Mouse (Mus musculus) frontal cortex, postnatal 10 days (tissue): ENCODE results near the gene B3galnt2.
A peak's percentile ranks its signal among the peaks of the same experiment; 100 is the strongest.
"Not testable (repeated sequence)": the region's sequence is repeated elsewhere in the genome, so short reads cannot be mapped to it uniquely, and the experiment has no call there.

Source experiments
- DNase-seq, 2 experiments: peaks; one replicate each; pipeline ENCODE4 v3.0.0; 2022; ENCODE audit warnings: low spot score in 2 of 2, mixed read lengths in 1 of 2

The B3galnt2 gene

GRCm38 (mm10) chr13:14006056-14006455, 51.8 kb downstream of the B3galnt2 start:
- no peak for DNase-seq

DNA sequence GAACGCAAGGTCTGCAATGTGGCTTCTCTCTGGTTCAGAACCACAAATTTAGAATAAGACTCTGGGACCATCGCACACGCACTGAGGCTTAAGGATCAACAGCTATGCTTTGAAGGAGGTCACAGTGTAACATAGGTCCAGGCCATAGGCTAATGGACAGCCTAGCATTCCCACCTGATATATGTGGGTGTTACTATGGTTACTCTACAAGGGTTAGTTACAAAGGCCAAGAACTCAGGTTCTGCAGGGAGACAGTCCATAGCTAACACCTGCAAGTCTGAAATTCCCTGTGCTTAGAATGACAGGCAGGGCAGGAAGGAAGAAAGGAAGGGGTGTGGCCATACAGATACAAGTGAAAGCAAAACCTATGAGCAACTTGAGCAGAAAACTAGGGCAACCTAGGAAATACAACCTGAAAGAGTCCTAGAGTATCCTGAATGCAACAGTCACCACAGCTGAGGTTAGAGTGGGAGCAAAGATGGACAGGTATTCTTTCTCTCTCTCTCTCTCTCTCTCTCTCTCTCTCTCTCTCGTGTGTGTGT, 57.3 kb downstream of the B3galnt2 start:
- no peak for DNase-seq

- DNase-seq: no peak
These were observed 59.7 kb downstream of the B3galnt2 start for GRCm38 (mm10) chr13:14014001-14014400.

GRCm38 (mm10) chr13:14014540-14014939, 60.3 kb downstream of the B3galnt2 start:
- DNase-seq: no peak

DNA sequence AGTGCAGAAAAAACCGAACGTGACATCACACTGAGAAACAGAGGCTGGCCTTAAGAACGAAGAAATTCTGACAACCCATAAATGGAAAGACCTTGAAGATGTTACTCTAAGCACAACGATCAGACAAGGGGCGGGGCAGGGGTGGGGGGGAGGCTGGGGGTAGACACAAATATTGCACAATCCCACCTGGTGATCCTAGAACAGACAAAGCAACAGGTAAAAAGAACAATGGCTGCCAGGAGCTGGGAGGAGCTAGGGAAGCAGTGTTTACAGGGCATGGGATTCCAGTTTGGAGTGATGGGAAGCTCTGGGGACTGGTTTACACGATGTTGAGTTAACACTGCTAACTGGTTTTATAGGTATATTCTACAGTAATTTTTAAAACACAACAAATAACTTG, 61.3 kb downstream of the B3galnt2 start:
- DNase-seq: no peak

DNA sequence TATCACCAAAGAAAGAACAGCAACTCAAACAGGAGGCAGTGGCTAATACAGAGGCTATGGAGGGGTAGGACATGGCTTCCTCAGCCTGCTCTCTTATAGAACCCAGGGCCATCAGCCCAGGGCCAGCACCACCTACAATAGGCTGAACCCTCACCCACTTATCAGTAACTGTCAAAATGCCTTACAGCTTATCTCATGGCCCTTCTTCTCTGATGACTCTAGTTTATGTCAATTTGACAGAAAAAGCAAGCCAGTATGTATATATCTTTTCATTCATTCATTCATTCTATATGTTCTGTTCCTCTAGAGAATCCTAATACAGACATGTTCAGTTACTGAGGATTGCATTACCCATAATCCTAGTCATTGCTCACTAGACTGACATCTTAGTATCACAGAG, 64.0 kb downstream of the B3galnt2 start:
- DNase-seq: no peak

- DNase-seq: no peak
These were observed 64.6 kb downstream of the B3galnt2 start for GRCm38 (mm10) chr13:14018852-14019251.

DNA sequence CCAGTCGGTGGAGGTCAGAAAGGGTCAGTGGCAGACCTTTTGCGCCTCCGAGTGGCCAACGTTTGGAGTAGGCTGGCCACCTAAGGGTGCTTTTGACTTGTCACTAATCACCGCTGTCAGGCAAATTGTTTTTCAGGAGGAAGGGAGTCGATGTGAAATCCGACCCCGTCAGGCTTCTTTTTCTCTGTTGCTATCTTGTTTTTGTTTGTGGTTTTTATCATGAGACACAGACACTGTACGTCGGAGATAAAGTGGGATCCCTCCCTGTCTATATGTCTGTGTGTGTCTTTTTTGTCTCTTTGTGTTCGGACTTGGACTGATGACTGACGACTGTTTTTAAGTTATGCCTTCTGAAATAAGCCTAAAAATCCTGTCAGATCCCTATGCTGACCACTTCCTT, 67.1 kb downstream of the B3galnt2 start:
- not testable (repeated sequence) for DNase-seq

GRCm38 (mm10) chr13:14025554-14025953, 71.3 kb downstream of the B3galnt2 start:
- DNase-seq: no peak

DNA sequence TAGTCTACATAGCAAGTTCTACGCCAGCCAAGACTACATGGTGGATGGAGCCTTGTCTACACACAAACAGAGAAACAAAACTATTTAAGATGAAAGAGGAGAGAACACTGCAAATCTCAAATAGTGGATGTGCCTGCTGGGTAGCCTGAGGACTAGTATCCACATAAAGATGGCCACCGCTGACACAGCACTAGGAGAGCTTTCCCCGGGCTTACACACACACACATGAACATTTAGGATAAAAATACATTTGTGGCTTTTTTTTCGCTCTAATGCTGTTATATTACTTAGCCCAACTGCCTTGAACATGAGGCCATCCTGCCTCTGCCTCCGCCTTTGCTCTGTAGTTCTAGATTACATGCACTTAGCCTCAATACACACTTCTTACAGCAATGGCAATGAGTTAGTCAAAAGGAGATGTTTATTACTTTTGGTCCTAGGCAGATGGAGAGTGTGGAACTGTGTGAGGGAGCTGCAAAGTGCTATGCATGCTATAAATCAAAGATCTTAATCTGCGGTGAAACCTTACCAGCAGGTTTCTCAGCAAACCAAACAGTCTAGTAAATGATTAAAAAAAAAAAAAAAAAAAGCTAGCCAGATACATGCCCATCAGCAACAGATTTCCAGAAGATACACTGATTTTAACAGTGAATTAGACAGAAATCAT, 72.0 kb downstream of the B3galnt2 start:
- no peak for DNase-seq

DNA sequence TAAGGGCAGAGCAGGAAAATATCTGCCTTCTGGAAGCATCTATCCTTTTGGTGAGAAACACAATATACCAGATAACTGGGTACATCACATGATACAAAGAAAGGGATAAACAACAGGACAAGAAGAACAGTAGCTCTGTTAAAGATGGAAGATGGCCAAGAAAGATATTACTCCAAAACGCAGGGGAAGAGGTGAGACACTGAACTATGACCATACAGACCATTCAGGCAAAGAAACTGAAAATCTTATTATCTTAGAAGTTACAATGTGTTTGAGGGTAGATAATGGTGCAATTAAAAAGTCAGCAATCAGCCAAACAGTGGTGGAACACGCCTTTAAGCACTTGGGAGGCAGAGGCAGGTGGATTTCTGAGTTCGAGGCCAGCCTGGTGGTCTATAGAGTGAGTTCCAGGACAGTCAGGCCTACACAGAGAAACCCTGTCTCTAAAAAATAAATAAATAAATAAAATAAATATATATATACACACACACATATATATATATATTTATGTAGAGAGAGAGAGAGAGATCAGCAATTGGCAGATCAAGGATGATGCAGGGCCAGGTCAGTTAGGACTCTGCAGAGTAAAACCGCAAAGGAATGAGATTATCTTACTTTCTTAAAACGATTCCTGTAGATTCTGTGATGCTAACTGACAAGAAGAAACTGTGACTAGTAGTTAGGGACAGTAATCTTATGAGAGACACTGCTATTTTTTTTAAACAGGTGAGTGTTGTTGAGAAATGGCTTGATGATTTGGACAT, 79.2 kb downstream of the B3galnt2 start:
- no peak for DNase-seq

- no peak for DNase-seq
These were observed 79.7 kb downstream of the B3galnt2 start for GRCm38 (mm10) chr13:14034073-14034348.

- not testable (repeated sequence) for DNase-seq
These were observed 81.1 kb downstream of the B3galnt2 start for GRCm38 (mm10) chr13:14035352-14035751.

- no peak for DNase-seq
These were observed 81.8 kb downstream of the B3galnt2 start for GRCm38 (mm10) chr13:14035875-14036630.

DNA sequence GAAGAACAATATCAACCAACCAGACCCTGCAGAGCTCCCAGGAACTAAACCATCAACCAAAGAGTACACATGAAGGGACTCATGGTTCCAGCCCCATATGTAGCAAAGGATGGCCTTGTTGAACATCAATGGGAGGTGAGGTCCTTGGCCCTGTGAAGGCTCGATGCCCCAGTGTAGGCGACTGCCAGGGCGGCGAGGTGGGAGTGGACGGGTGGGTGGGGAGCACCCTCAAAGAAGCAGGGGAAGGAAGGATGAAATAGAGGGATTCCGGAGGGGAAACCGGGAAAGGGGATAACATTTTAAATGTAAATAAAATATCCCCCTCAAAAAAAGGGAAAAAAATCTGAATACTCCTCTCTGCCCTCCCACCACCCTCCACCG, 84.6 kb downstream of the B3galnt2 start:
- peak in 1 of 2 experiments; percentile 15 for DNase-seq

DNA sequence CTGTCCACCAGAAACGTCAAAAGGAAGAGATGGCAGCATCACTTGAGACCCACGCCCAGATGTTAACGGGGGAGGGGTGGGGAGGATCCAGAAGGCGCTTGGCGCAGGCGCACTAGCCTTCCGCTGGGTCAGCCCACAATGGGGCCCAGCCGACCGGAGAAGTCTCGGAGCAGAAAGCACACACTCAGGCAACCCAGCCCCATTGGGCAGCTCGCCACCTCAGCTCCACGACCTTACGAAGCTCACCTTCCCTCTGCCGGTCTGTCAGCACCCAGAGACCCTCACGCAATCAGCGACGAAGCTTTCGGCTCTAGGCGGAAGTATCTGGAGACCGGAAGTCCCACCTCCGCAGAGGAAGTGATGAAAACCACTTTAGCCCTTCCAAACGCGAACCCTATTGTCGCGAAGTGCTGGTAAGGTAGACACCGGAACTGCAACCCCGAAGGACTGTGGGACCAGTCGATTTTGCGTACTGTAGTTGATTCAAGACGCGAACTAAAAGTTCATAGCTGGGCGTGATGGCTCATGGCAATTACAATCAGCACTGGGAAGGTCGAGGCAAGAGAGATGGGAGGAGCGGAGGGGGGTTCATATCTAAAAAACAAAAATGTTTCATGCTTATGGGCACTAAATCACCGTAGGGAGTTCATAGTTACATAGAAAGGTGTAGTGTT, 85.2 kb downstream of the B3galnt2 start, which contains the start of gene Tbce:
Tbce (minus strand) TSS at position 347 of the 674 bp plus-strand sequence.
- DNase-seq: peak; percentile 88 to 89

GRCm38 (mm10) chr13:14040186-14040585, 85.9 kb downstream of the B3galnt2 start:
- DNase-seq: no peak

GRCm38 (mm10) chr13:14043851-14044250, 89.6 kb downstream of the B3galnt2 start:
- DNase-seq: no peak

DNA sequence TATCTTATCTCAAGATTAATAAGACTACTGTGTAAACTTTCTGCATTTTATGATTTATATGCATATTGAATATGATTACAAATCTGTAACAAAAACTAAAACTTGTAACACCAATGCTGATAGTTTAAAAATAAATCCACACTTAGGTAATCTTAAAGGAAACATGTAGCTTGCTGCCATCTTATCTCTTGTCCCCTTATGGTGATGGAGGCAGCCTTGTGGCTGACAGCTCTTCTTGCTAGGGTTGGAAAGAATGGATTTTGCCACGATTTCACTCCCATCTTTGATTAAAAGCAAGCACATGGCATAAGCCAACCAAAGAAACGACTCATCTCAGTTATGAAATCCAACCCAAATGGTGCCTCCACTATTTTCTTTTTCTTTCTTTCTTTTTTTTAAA, 90.3 kb downstream of the B3galnt2 start:
- no peak for DNase-seq
